In genomic region chr3:144569401-144569971, GRCm38 (mm10) we compare ENCODE assay signal across 8 mouse cellular contexts. TPM values are rescaled to one million over a fixed set of nuclear protein-coding genes. Genes with fewer than 3 reads are reported as not detected.
DNase-seq lines count a peak whose midpoint lies in the region; ATAC-seq and TF ChIP-seq lines count a peak whose summit lies in the region.

No protein-coding gene starts in this region.

- H3K9ac ChIP-seq in heart, embryonic 13.5 days: peak overlapping the region; percentile 92

- TF ChIP-seq POLR2A in spleen, adult 2 months (IDR thresholded peaks at IDR 0.05; ENCODE audit: low read depth, low read length): no peak

- no peaks in the 10 kb centered on the region for H3K9me3 ChIP-seq in erythroblast, embryonic 14.5 days (ENCODE audit: control insufficient read depth, low read length)
- no peaks in the 10 kb centered on the region for H3K9me3 ChIP-seq in heart, embryonic 13.5 days

- H3K27me3 ChIP-seq in erythroblast, embryonic 14.5 days (ENCODE audit: control insufficient read depth): no peaks in the 10 kb centered on the region
- no peaks in the 10 kb centered on the region for H3K27me3 ChIP-seq in heart, embryonic 13.5 days (replicated peaks)
- no peaks in the 10 kb centered on the region for H3K27me3 ChIP-seq in spleen, adult 2 months (ENCODE audit: control insufficient read depth, insufficient read depth, low read length)

- 0% methylated on average over 41 of the region's 47 CpGs for WGBS in heart, embryonic 13.5 days
- under 1% methylated on average over 47 of the region's 47 CpGs for WGBS in spleen, adult 2 months

- no peak; the same call in 1 of the 2 replicates for ATAC-seq in erythroblast, adult 5-6 weeks (replicated peaks; ENCODE audit: low FRiP score, poor library complexity, severe bottlenecking)
- peak; percentile 10 for ATAC-seq in CD4-positive, CD25-positive, alpha-beta regulatory T cell, adult 4 months
- peak; percentile 12 for ATAC-seq in heart, embryonic 13.5 days (ENCODE audit: extremely low read depth, insufficient number of reproducible peaks, low FRiP score, low TSS enrichment)

- peak overlapping the region; percentile 95 for H3K4me2 ChIP-seq in heart, embryonic 13.5 days

- no peak for TF ChIP-seq CTCF in layer of hippocampus, adult 2 months (conservative IDR thresholded peaks at IDR 0.05)
- no peak for TF ChIP-seq CTCF in spleen, adult 2 months (IDR thresholded peaks at IDR 0.05; ENCODE audit: extremely low read depth, insufficient read depth, insufficient read length, insufficient replicate concordance)

- peak; percentile 56 for DNase-seq in embryo, embryonic 10.5 days (ENCODE audit: low spot score)
- peak in 1 of 2 experiments; percentile 40 for DNase-seq in layer of hippocampus, adult 2 months (ENCODE audit: low spot score in 2 of 2)
- DNase-seq in lung, postnatal 14 days: peak; percentile 33
- peak in 1 of 2 experiments; percentile 34 for DNase-seq in spleen, adult 2 months (ENCODE audit: low read depth in 1 of 2, low spot score in 2 of 2)

- peaks cover 39% of the 10 kb centered on the region for H3K4me1 ChIP-seq in erythroblast, embryonic 14.5 days (ENCODE audit: control insufficient read depth)
- H3K4me1 ChIP-seq in heart, embryonic 13.5 days: peaks cover 50% of the 10 kb centered on the region
- peaks cover 9% of the 10 kb centered on the region for H3K4me1 ChIP-seq in spleen, adult 2 months (ENCODE audit: control insufficient read depth, insufficient read depth, insufficient read length)

- peak overlapping the region; percentile 88 for H3K27ac ChIP-seq in heart, embryonic 13.5 days (replicated peaks)
- H3K27ac ChIP-seq in layer of hippocampus, adult 2 months: peak overlapping the region; percentile 96
- H3K27ac ChIP-seq in spleen, adult 2 months (ENCODE audit: insufficient read depth, low read length): peak overlapping the region; percentile 66

- peak overlapping the region; percentile 88 for H3K4me3 ChIP-seq in erythroblast, embryonic 14.5 days (replicated peaks)
- H3K4me3 ChIP-seq in heart, embryonic 13.5 days: peak overlapping the region; percentile 91
- H3K4me3 ChIP-seq in layer of hippocampus, adult 2 months: peak overlapping the region; percentile 80
- H3K4me3 ChIP-seq in spleen, adult 2 months (ENCODE audit: extremely low read depth, insufficient read depth, insufficient read length): peak overlapping the region; percentile 77

- peaks cover 26% of the 10 kb centered on the region for H3K36me3 ChIP-seq in erythroblast, embryonic 14.5 days (ENCODE audit: control insufficient read depth)
- peaks cover 21% of the 10 kb centered on the region for H3K36me3 ChIP-seq in heart, embryonic 13.5 days
- 0 out of 2 replicates have a peak, but pooled peaks cover 2% of the 10 kb centered on the region for H3K36me3 ChIP-seq in spleen, adult 2 months (ENCODE audit: control insufficient read depth, insufficient read depth, low read length)

RNA-seq across cellular contexts. Expression of gene Hs2st1, which starts 0.5 kb away (rescaled TPM):
- 0.10 and 0.11 TPM in 2 replicates for polyA plus RNA-seq in erythroblast, embryonic 14.5 days (2012)
- total RNA-seq in erythroblast, adult 5-6 weeks (2015; ENCODE audit: low replicate concordance): 2.9 and 3.5 TPM in 2 replicates
- 0.85 and 4.9 TPM in 2 replicates for total RNA-seq in erythroblast, adult 5-6 weeks (2017; ENCODE audit: low replicate concordance)
- 1 to 10 TPM; 2.0 to 3.5 TPM for polyA plus RNA-seq in CD4-positive, CD25-positive, alpha-beta regulatory T cell, adult 4 months (2017; shearing (Covaris generic))
- polyA plus RNA-seq in heart, embryonic 13.5 days (2015; fragmentation: Nextera tagmentation; extraction: Ambion mirVana): 6.8 TPM in 2 replicates
- 10 to 100 TPM; 38.4 to 40.5 TPM for total RNA-seq in layer of hippocampus, adult 2 months (2021)
- 1.5 and 2.0 TPM in 2 replicates for polyA plus RNA-seq in spleen, adult 2 months (2012; rRNA removed)

RNA-seq across cellular contexts. Expression of gene Selenof, which starts 0.6 kb away (rescaled TPM):
- 1.8 and 2.4 TPM in 2 replicates for polyA plus RNA-seq in erythroblast, embryonic 14.5 days (2012)
- total RNA-seq in erythroblast, adult 5-6 weeks (2015; ENCODE audit: low replicate concordance): 150 and 206 TPM in 2 replicates
- total RNA-seq in erythroblast, adult 5-6 weeks (2017; ENCODE audit: low replicate concordance): 217 and 219 TPM in 2 replicates
- 100 to 1,000 TPM; 288 to 301 TPM for polyA plus RNA-seq in CD4-positive, CD25-positive, alpha-beta regulatory T cell, adult 4 months (2017; shearing (Covaris generic))
- polyA plus RNA-seq in heart, embryonic 13.5 days (2015; fragmentation: Nextera tagmentation; extraction: Ambion mirVana): 425 and 459 TPM in 2 replicates
- total RNA-seq in layer of hippocampus, adult 2 months (2021): 100 to 1,000 TPM; 228 to 231 TPM
- polyA plus RNA-seq in spleen, adult 2 months (2012; rRNA removed): 84.4 and 115 TPM in 2 replicates

Comparison
In these comparisons a context has a peak if more than half of its experiments do, and no peak if none do; other contexts are left out.
1. RNA of gene Selenof, which starts 0.6 kb away (polyA plus RNA-seq): 425 to 459 TPM in heart, embryonic 13.5 days, 288 to 301 TPM in CD4-positive, CD25-positive, alpha-beta regulatory T cell, adult 4 months and 84.4 to 115 TPM in spleen, adult 2 months; 1.8 to 2.4 TPM in erythroblast, embryonic 14.5 days; every median in the first group is over 10 times any median in the second.
2. Peak in every context shown above with its lines, with median percentiles within 50 percentile points of each other: H3K4me3 ChIP-seq and H3K27ac ChIP-seq.